Mouse (Mus musculus): ENCODE data around the gene Slfn2. TPM values are rescaled to one million over a fixed set of nuclear protein-coding genes. Genes with fewer than 3 reads are reported as not detected.

Slfn2 gene
- polyA plus RNA-seq, 1 experiment from 2014 or later = 8.5 TPM

DNA sequence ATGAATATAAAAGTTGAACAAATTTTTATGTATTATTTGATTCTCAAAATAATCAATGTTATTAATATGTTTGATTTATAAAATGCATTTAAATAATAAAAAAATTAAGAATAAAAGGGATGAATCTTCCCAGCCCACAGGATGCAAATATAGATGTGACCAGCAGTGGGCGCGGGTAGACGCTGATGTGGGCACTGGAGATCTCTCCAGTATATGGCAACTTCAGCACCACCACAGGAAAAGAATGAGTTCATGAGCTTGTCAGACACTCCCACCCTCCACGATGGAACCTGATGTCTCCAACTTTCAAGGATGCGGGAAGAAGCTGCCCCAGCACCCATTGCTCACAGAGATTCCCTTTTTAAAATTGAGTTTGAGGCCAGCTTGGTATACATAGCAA, 7.0 kb upstream of the Slfn2 start:
- no peak for ATAC-seq (ENCODE audit: insufficient number of reproducible peaks, low FRiP score, low TSS enrichment, low read depth)

GRCm38 (mm10) chr11:83060412-83061020, 4.4 kb upstream of the Slfn2 start:
- Histone ChIP-seq H3K27me3 (no peaks in the 10 kb centered on the region), H3K27ac (replicated peaks) (no peak overlapping the region), H3K4me1 (no peaks in the 10 kb centered on the region), H3K36me3 (no peaks in the 10 kb centered on the region), H3K9ac (no peak overlapping the region), H3K9me3 (replicated peaks) (no peaks in the 10 kb centered on the region), H3K4me3 (replicated peaks) (no peak overlapping the region), H3K4me2 (replicated peaks) (no peak overlapping the region)
- 55% methylated on average over 5 of the region's 5 CpGs for WGBS
- ATAC-seq (ENCODE audit: insufficient number of reproducible peaks, low FRiP score, low TSS enrichment, low read depth) = no peak

More for the DNA sequence above, 7.0 kb upstream of the Slfn2 start:
- H3K4me3 ChIP-seq (replicated peaks) = no peak overlapping the region
- no peak overlapping the region for H3K4me2 ChIP-seq (replicated peaks)
- no peaks in the 10 kb centered on the region for H3K27me3 ChIP-seq
- no peaks in the 10 kb centered on the region for H3K4me1 ChIP-seq
- WGBS = 5% methylated on average over 5 of the region's 5 CpGs
- H3K9ac ChIP-seq = no peak overlapping the region
- no peaks in the 10 kb centered on the region for H3K36me3 ChIP-seq
- H3K27ac ChIP-seq (replicated peaks) = no peak overlapping the region
- H3K9me3 ChIP-seq (replicated peaks) = no peaks in the 10 kb centered on the region

- 79% methylated on average over 7 of the region's 7 CpGs for WGBS
- ATAC-seq (ENCODE audit: insufficient number of reproducible peaks, low FRiP score, low TSS enrichment, low read depth) = no peak
Measured at GRCm38 (mm10) chr11:83061806-83062205, 3.1 kb upstream of the Slfn2 start.

DNA sequence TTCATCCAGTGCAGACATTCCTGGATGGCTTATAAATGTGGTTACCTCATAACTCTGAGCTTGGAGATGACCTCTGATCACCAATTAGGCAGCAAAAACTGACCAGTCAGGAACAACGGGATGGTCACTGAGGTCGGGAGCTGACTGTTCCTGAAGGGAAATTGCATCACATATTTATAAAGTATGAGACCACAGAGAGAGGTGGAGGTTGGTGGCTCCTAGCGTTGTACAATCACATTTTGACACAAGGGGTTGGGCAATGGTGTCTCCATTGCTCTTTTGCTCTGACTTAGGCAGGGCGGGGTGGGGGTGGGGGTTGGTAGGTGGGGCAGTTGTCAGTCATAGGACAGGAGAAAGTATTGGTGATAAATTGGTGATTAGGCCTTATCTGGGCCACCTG, 1.8 kb upstream of the Slfn2 start:
- WGBS = 74% methylated on average over 4 of the region's 4 CpGs
- ATAC-seq (ENCODE audit: insufficient number of reproducible peaks, low FRiP score, low TSS enrichment, low read depth) = no peak
- H3K9me3 ChIP-seq (replicated peaks) = no peaks in the 10 kb centered on the region
- H3K36me3 ChIP-seq = no peaks in the 10 kb centered on the region
- no peak overlapping the region for H3K27ac ChIP-seq (replicated peaks)
- no peak overlapping the region for H3K9ac ChIP-seq
- no peaks in the 10 kb centered on the region for H3K4me1 ChIP-seq
- H3K4me2 ChIP-seq (replicated peaks) = no peak overlapping the region
- no peaks in the 10 kb centered on the region for H3K27me3 ChIP-seq
- no peak overlapping the region for H3K4me3 ChIP-seq (replicated peaks)

More at GRCm38 (mm10) chr11:83061806-83062205, 3.1 kb upstream of the Slfn2 start:
- Histone ChIP-seq H3K9me3 (replicated peaks) (no peaks in the 10 kb centered on the region), H3K4me2 (replicated peaks) (no peak overlapping the region), H3K36me3 (no peaks in the 10 kb centered on the region), H3K9ac (no peak overlapping the region), H3K4me1 (no peaks in the 10 kb centered on the region), H3K27ac (replicated peaks) (no peak overlapping the region), H3K27me3 (no peaks in the 10 kb centered on the region), H3K4me3 (replicated peaks) (no peak overlapping the region)

GRCm38 (mm10) chr11:83063941-83064349, 967 bp upstream of the Slfn2 start:
- no peak overlapping the region for H3K9ac ChIP-seq
- no peaks in the 10 kb centered on the region for H3K36me3 ChIP-seq
- ATAC-seq (ENCODE audit: insufficient number of reproducible peaks, low FRiP score, low TSS enrichment, low read depth) = no peak
- H3K4me1 ChIP-seq = no peaks in the 10 kb centered on the region
- H3K4me2 ChIP-seq (replicated peaks) = no peak overlapping the region
- no peak overlapping the region for H3K4me3 ChIP-seq (replicated peaks)
- no peaks in the 10 kb centered on the region for H3K27me3 ChIP-seq
- H3K27ac ChIP-seq (replicated peaks) = no peak overlapping the region
- WGBS = 56% methylated on average over 3 of the region's 3 CpGs
- H3K9me3 ChIP-seq (replicated peaks) = no peaks in the 10 kb centered on the region

- H3K4me3 ChIP-seq (replicated peaks) = peak overlapping the region; percentile 4; the same call in 1 of the 2 replicates
Measured at GRCm38 (mm10) chr11:83065441-83066344, 781 bp downstream of the Slfn2 start.

GRCm38 (mm10) chr11:83066640-83067531, 2.0 kb downstream of the Slfn2 start:
- Histone ChIP-seq H3K4me2 (replicated peaks) (no peak overlapping the region), H3K27me3 (no peaks in the 10 kb centered on the region), H3K36me3 (no peaks in the 10 kb centered on the region), H3K9me3 (replicated peaks) (no peaks in the 10 kb centered on the region), H3K4me1 (no peaks in the 10 kb centered on the region), H3K4me3 (replicated peaks) (no peak overlapping the region), H3K27ac (replicated peaks) (no peak overlapping the region), H3K9ac (no peak overlapping the region)
- 36% methylated on average over 11 of the region's 11 CpGs for WGBS
- ATAC-seq (ENCODE audit: insufficient number of reproducible peaks, low FRiP score, low TSS enrichment, low read depth) = no peak

More at GRCm38 (mm10) chr11:83065441-83066344, 781 bp downstream of the Slfn2 start:
- Histone ChIP-seq H3K4me1 (no peaks in the 10 kb centered on the region), H3K9me3 (replicated peaks) (no peaks in the 10 kb centered on the region), H3K4me2 (replicated peaks) (no peak overlapping the region), H3K36me3 (no peaks in the 10 kb centered on the region), H3K27ac (replicated peaks) (no peak overlapping the region), H3K27me3 (no peaks in the 10 kb centered on the region), H3K9ac (no peak overlapping the region)
- ATAC-seq (ENCODE audit: insufficient number of reproducible peaks, low FRiP score, low TSS enrichment, low read depth) = no peak
- WGBS = 18% methylated on average over 6 of the region's 6 CpGs

- H3K27ac ChIP-seq (replicated peaks) = no peak overlapping the region
- 72% methylated on average over 4 of the region's 4 CpGs for WGBS
Measured at GRCm38 (mm10) chr11:83067982-83068694, 3.2 kb downstream of the Slfn2 start.

GRCm38 (mm10) chr11:83070321-83070970, 5.5 kb downstream of the Slfn2 start:
- no peak overlapping the region for H3K4me3 ChIP-seq (replicated peaks)
- H3K27ac ChIP-seq (replicated peaks) = no peak overlapping the region
- WGBS = 78% methylated on average over 15 of the region's 15 CpGs
- H3K4me2 ChIP-seq (replicated peaks) = no peak overlapping the region
- H3K4me1 ChIP-seq = no peaks in the 10 kb centered on the region
- no peaks in the 10 kb centered on the region for H3K36me3 ChIP-seq
- ATAC-seq (ENCODE audit: insufficient number of reproducible peaks, low FRiP score, low TSS enrichment, low read depth) = no peak
- no peaks in the 10 kb centered on the region for H3K27me3 ChIP-seq
- H3K9ac ChIP-seq = no peak overlapping the region
- no peaks in the 10 kb centered on the region for H3K9me3 ChIP-seq (replicated peaks)

More at GRCm38 (mm10) chr11:83067982-83068694, 3.2 kb downstream of the Slfn2 start:
- Histone ChIP-seq H3K36me3 (no peaks in the 10 kb centered on the region), H3K4me2 (replicated peaks) (no peak overlapping the region), H3K9me3 (replicated peaks) (no peaks in the 10 kb centered on the region), H3K4me1 (no peaks in the 10 kb centered on the region), H3K27me3 (no peaks in the 10 kb centered on the region), H3K4me3 (replicated peaks) (no peak overlapping the region), H3K9ac (no peak overlapping the region)
- ATAC-seq (ENCODE audit: insufficient number of reproducible peaks, low FRiP score, low TSS enrichment, low read depth) = no peak

DNA sequence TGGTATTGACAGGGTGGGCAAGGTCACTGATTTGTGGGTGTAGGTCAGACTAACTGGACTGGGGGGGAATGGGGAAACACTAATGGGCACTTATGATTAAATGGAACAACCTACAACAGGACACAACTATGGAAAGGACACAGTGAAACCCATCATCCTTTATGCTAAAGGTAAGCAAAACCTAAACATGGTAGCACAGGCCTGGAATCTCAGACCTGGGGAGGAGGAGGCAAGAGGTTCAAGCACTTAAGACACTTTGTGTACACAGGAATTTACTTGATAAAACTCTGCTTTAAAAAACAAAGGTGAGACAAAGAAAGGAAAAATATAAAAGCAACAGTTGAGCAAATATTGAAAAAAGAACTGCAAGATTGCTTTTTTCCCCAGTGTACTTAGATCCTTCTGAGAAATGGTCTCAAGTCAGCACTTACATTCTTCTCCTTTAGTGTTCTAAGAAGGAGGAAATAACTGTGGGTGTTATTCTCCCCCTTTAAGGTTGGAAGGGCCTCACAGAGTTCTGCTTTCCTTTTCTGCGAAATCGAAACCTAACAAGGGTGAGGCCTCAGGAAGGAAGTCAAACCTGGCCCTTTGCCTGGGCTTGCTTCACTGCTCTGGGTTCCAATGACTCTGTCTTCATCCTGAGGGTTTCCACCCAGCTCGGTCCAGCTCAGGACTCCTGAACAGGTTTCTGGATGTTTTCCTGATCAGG, 13.0 kb downstream of the Slfn2 start:
- Histone ChIP-seq H3K4me2 (replicated peaks) (no peak overlapping the region), H3K4me3 (replicated peaks) (no peak overlapping the region), H3K36me3 (no peaks in the 10 kb centered on the region), H3K9me3 (replicated peaks) (no peaks in the 10 kb centered on the region), H3K9ac (no peak overlapping the region), H3K27ac (replicated peaks) (peak overlapping the region; percentile 51; the same call in 1 of the 2 replicates), H3K27me3 (no peaks in the 10 kb centered on the region), H3K4me1 (no peaks in the 10 kb centered on the region)
- no peak for ATAC-seq (ENCODE audit: insufficient number of reproducible peaks, low FRiP score, low TSS enrichment, low read depth)
- WGBS = 51% methylated on average over 3 of the region's 3 CpGs
